Mouse (Mus musculus): Measurements from ENCODE around the gene Rasgrp3.

Gene Rasgrp3

GRCm38 (mm10) chr17:75505053-75505452, 69.4 kb downstream of the Rasgrp3 start:
- no peak for DNase-seq (ENCODE audit: low spot score)

- DNase-seq (ENCODE audit: low spot score), result no peak
Measured at GRCm38 (mm10) chr17:75506097-75506675, 70.5 kb downstream of the Rasgrp3 start.

GRCm38 (mm10) chr17:75506708-75507641, 71.3 kb downstream of the Rasgrp3 start:
- DNase-seq (ENCODE audit: low spot score), result no peak

GRCm38 (mm10) chr17:75509257-75509656, 73.6 kb downstream of the Rasgrp3 start:
- DNase-seq (ENCODE audit: low spot score), result no peak

GRCm38 (mm10) chr17:75516591-75516990, 80.9 kb downstream of the Rasgrp3 start:
- DNase-seq (ENCODE audit: low spot score), result no peak

- DNase-seq (ENCODE audit: low spot score), result no peak
Measured at GRCm38 (mm10) chr17:75518181-75518901, 82.6 kb downstream of the Rasgrp3 start.

- no peak for DNase-seq (ENCODE audit: low spot score)
Measured at GRCm38 (mm10) chr17:75519239-75519900, 83.7 kb downstream of the Rasgrp3 start.

GRCm38 (mm10) chr17:75521236-75521842, 85.6 kb downstream of the Rasgrp3 start:
- no peak for DNase-seq (ENCODE audit: low spot score)

- DNase-seq (ENCODE audit: low spot score), result no peak
Measured at GRCm38 (mm10) chr17:75522347-75523065, 86.8 kb downstream of the Rasgrp3 start.

- DNase-seq (ENCODE audit: low spot score), result no peak
Measured at GRCm38 (mm10) chr17:75523812-75524211, 88.1 kb downstream of the Rasgrp3 start.

- no peak for DNase-seq (ENCODE audit: low spot score)
Measured at GRCm38 (mm10) chr17:75526411-75526810, 90.7 kb downstream of the Rasgrp3 start.

- no peak for DNase-seq (ENCODE audit: low spot score)
Measured at GRCm38 (mm10) chr17:75529222-75529935, 93.7 kb downstream of the Rasgrp3 start.

GRCm38 (mm10) chr17:75532469-75532986, 96.8 kb downstream of the Rasgrp3 start:
- no peak for DNase-seq (ENCODE audit: low spot score)

GRCm38 (mm10) chr17:75534314-75535020, 98.8 kb downstream of the Rasgrp3 start:
- DNase-seq (ENCODE audit: low spot score), result no peak

- DNase-seq (ENCODE audit: low spot score), result no peak
Measured at GRCm38 (mm10) chr17:75535612-75536011, 99.9 kb downstream of the Rasgrp3 start.

- DNase-seq (ENCODE audit: low spot score), result peak; percentile 44
Measured at GRCm38 (mm10) chr17:75536396-75537049, 100.8 kb downstream of the Rasgrp3 start.

- DNase-seq (ENCODE audit: low spot score), result no peak
Measured at GRCm38 (mm10) chr17:75537050-75537445, 101.4 kb downstream of the Rasgrp3 start.

- DNase-seq (ENCODE audit: low spot score), result no peak
Measured at GRCm38 (mm10) chr17:75538431-75538830, 102.7 kb downstream of the Rasgrp3 start.

GRCm38 (mm10) chr17:75539130-75539529, 103.4 kb downstream of the Rasgrp3 start:
- DNase-seq (ENCODE audit: low spot score), result no peak

All from left cerebral cortex, adult 11 months (tissue).